Mouse (Mus musculus): Measurements from ENCODE around the gene Lfng.

Lfng gene

GRCm38 (mm10) chr5:140617714-140618113, 10.6 kb downstream of the Lfng start:
- DNase-seq: no peak

GRCm38 (mm10) chr5:140619151-140619771, 12.1 kb downstream of the Lfng start:
- peak in 1 of 2 experiments; percentile 46 for DNase-seq

GRCm38 (mm10) chr5:140619895-140620736, 13.0 kb downstream of the Lfng start:
- no peak for DNase-seq

GRCm38 (mm10) chr5:140621092-140621491, 14.0 kb downstream of the Lfng start:
- no peak for DNase-seq

- DNase-seq: no peak
Observed at GRCm38 (mm10) chr5:140621517-140621916, 14.4 kb downstream of the Lfng start.

GRCm38 (mm10) chr5:140622978-140623670, 16.0 kb downstream of the Lfng start:
- DNase-seq: no peak

- no peak for DNase-seq
Observed at GRCm38 (mm10) chr5:140623791-140624190, 16.7 kb downstream of the Lfng start.

- DNase-seq: no peak
Observed at GRCm38 (mm10) chr5:140624238-140624637, 17.1 kb downstream of the Lfng start.

GRCm38 (mm10) chr5:140624961-140625360, 17.8 kb downstream of the Lfng start:
- no peak for DNase-seq

- no peak for DNase-seq
Observed at GRCm38 (mm10) chr5:140627580-140627979, 20.5 kb downstream of the Lfng start.

GRCm38 (mm10) chr5:140628995-140629394, 21.9 kb downstream of the Lfng start:
- no peak for DNase-seq

GRCm38 (mm10) chr5:140633432-140633831, 26.3 kb downstream of the Lfng start:
- no peak for DNase-seq

- DNase-seq: no peak
Observed at GRCm38 (mm10) chr5:140634798-140635722, 27.9 kb downstream of the Lfng start.

- no peak for DNase-seq
Observed at GRCm38 (mm10) chr5:140636316-140637057, 29.4 kb downstream of the Lfng start.

GRCm38 (mm10) chr5:140637058-140637410, 29.9 kb downstream of the Lfng start:
- DNase-seq: peak in 1 of 2 experiments; percentile 37

GRCm38 (mm10) chr5:140637989-140638388, 30.9 kb downstream of the Lfng start:
- DNase-seq: no peak

- no peak for DNase-seq
Observed at GRCm38 (mm10) chr5:140638484-140638883, 31.4 kb downstream of the Lfng start.

GRCm38 (mm10) chr5:140639312-140639711, 32.2 kb downstream of the Lfng start:
- DNase-seq: no peak

GRCm38 (mm10) chr5:140639871-140640270, 32.8 kb downstream of the Lfng start:
- peak; percentile 45 to 46 for DNase-seq

- no peak for DNase-seq
Observed at GRCm38 (mm10) chr5:140640812-140641211, 33.7 kb downstream of the Lfng start.

GRCm38 (mm10) chr5:140641254-140641928, 34.3 kb downstream of the Lfng start:
- no peak for DNase-seq

All from cerebellum, adult 18-20 months (tissue).